Mouse (Mus musculus) fat pad, adult 2 months (tissue): ENCODE results near the gene Rhag.

Experiments
- DNase-seq: peaks from one replicate; pipeline ENCODE4 v3.0.0-alpha.2; 2011; ENCODE audit warnings: low read depth, low spot score; ENCODE audit errors: extremely low read depth

The Rhag gene

GRCm38 (mm10) chr17:40874701-40875100 lies 63.8 kb downstream of the Rhag start:
- no peak for DNase-seq

GRCm38 (mm10) chr17:40875568-40875967 lies 64.6 kb downstream of the Rhag start:
- no peak for DNase-seq

DNA sequence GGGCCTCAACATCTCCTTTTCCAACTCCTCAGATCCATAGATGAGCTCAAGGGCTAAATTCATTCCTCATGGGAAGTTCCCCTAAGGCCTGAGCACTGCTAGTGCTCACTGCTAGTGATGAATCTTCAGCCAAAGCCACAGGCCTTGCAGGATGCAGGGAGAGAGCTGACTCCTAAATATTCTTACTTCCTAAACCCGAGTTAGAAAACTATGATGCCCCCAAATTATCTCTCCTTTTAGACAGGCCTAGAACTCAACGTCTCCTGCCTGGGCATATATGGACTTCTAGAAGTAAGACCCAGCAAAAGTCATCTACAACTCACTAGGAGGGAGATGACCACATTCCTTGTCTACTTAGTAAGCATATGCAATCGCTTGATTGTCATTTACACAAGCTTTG lies 66.8 kb downstream of the Rhag start:
- DNase-seq, result no peak

DNA sequence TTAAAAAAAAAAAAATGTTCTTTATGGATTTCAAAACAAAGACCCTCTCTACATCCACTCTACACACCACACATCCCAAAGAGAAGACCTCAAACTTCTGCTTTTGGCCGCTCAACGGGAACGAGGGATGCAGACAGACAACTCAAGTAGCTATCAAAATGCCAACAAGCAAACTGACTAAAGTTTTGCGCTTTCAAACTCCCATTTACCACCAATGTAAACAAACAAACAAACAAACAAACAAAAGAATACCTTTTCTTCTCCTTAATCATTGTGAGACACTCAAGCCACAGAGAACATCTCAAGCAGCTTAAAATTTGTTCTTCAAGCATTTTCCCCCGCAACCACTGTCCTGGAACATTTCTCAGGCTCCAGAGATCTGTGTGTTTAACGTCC lies 68.6 kb downstream of the Rhag start:
- DNase-seq, result no peak

DNA sequence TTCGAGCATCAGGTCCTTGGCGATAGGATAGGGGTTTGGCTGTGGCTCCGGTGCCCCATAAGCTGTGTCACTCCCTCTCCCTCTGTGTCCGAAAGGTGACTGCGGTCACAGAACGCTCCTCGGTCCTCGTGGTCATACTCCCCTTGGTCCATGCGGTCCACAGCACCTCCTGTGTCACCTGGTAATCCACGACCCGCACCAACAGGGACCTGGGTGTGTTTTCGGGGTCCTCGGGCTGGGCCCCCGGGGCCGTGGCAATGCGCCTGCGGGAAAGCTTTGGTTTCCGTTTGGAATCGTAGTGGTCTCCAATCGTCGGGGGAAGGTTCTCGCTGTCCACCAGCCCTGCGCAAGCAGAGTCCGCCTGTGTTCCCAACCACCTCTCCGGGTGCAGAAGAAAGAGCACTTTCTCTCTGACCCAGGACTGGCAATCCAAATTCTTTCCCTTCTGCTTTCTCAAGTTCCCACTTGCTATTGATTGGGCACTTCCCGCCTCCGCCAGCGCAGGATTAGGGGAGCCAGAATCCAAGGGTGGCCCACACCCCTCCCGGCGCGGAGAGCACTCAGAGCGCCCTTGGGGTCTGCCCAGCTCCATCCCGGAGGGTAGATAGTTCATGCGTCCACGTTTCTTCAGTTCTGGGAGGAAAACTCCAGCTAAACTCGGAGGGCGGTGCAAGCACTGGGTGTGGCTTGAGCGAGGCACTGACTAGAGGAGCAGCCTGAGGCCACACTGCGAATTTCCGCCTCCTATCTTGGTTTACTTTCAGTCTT lies 69.2 kb downstream of the Rhag start, which contains the start of gene 9130008F23Rik:
TSS of gene 9130008F23Rik (minus strand) at position 636 of the 768 bp plus-strand sequence.
- no peak for DNase-seq

DNA sequence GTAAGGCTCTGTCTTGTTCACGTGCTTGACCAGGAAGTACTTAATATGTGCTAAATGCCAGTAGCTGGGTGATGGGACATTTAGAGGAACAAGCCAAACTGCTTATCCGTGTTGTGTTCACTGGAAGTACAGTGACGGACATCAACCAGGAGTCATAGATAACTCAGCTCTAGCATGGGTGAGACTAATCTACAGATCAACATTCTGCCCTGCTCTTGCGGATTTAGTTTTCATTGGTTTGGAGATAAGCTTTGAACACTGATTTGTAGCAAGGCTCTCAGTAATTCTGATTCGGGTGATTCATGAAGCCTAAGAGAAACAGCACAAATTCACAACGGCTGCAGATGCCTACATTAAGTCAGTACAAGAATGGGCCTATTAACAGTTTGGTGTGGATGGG lies 71.2 kb downstream of the Rhag start:
- no peak for DNase-seq

- DNase-seq, result peak; percentile 11
Observed at GRCm38 (mm10) chr17:40885155-40885554, 74.2 kb downstream of the Rhag start.

DNA sequence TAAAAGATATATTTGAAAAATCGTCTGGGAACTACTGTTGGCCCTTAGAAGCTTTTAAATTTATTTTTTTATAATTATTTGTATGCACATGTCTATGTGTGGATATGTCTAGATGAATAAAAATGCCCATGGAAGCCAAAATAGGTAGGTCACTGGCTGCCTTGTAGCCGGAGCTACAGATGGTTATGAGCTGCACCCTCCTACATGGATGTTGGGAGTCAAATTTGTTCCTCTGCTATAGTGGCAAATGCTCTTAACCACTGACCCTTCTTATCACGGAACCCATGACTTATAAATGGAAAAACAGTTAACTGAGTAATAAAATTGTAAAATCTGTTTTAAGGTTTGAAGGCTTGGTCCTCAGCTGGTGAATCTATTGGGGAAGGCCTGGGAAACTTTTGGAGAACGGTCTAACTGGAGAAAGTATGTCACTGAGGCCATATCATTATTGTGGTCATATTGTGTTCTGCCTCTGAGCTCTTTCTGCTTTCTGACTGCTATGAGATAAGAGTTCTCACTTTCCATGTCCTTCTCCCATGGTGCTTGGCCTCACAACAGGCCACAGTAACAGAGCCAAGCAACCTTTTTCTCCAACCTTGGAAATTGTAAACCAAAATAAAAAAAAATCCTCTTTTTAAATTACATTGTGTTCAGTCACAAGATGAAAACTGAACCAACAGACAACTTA lies 77.1 kb downstream of the Rhag start:
- DNase-seq, result no peak
